Mouse (Mus musculus) hindbrain, embryonic 10.5 days (tissue): ENCODE results near the gene Slco1a4. TPM values are rescaled to one million over a fixed set of nuclear protein-coding genes. Genes with fewer than 3 reads are reported as not detected.
A peak's percentile ranks its signal among the peaks of the same experiment; 100 is the strongest.
"Not testable (repeated sequence)": the region's sequence is repeated elsewhere in the genome, so short reads cannot be mapped to it uniquely, and the experiment has no call there.

Source experiments
- DNase-seq: peaks from one replicate; pipeline ENCODE4 v3.0.0-alpha.2; 2017; ENCODE audit warnings: low spot score
- H3K27ac ChIP-seq: fragments of 300-500 bp; sonication (generic); 2 replicates; pipeline ENCODE4 v1.5.1; 2016; ENCODE audit warnings: mild to moderate bottlenecking, moderate library complexity
- H3K27me3 ChIP-seq: fragments of 300-500 bp; sonication (generic); 2 replicates; pipeline ENCODE4 v1.6.1; 2016; ENCODE audit warnings: mild to moderate bottlenecking; ENCODE audit not compliant: poor library complexity, insufficient read depth, severe bottlenecking
- H3K36me3 ChIP-seq: fragments of 300-500 bp; sonication (generic); 2 replicates; pipeline ENCODE4 v1.6.1; 2016; ENCODE audit warnings: mild to moderate bottlenecking, moderate library complexity
- H3K4me1 ChIP-seq: fragments of 300-500 bp; sonication (generic); replicated peaks from 2 replicates; pipeline ENCODE4 v1.6.1; 2016; ENCODE audit warnings: mild to moderate bottlenecking
- H3K4me3 ChIP-seq: fragments of 300-500 bp; sonication (generic); 2 replicates; pipeline ENCODE4 v1.5.1; 2016; ENCODE audit warnings: mild to moderate bottlenecking, moderate library complexity
- H3K9me3 ChIP-seq: fragments of 300-500 bp; sonication (generic); 2 replicates; pipeline ENCODE4 v1.6.1; 2016; ENCODE audit warnings: mild to moderate bottlenecking, moderate library complexity
- WGBS: fragments of 180-500 bp; shearing (Covaris S2); methylation state at CpG from one replicate; pipeline ENCODE4 v1.1.7; 2016; 5-methylcytosine and 5-hydroxymethylcytosine counted together
- polyA plus RNA-seq: library from polyadenylated mRNA; unstranded; fragments of >200 nt; fragmentation: Nextera tagmentation; extraction: Ambion mirVana; gene quantifications from 2 replicates; pipeline ENCODE4 v1.2.1, GENCODE M21; 2016

The Slco1a4 gene
- polyA plus RNA-seq, result not detected in 2 replicates

DNA sequence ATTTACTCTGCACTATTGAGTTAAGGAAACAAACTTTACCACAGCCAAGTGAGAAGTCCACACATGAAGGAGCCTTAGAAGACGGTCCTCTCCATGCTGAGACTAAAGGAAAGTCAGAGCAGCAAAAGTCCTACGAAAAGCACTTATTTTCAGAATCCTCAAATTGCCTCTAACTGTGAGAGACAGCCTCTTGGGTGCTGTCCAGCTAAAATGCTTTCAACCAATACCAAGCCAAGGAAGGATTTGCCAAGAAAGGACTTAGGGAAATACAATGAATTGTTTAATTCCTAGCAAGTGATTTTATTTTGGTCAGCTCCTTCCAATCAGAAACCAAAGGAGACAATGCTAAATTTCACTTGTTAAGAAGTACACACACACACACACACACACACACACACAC, at the start of gene Slco1a4:
TSS of gene Slco1a4 (minus strand) at position 115 of the 400 bp plus-strand sequence.
- 78% methylated on average over 2 of the region's 2 CpGs for WGBS
- no peaks in the 10 kb centered on the region for H3K36me3 ChIP-seq

DNA sequence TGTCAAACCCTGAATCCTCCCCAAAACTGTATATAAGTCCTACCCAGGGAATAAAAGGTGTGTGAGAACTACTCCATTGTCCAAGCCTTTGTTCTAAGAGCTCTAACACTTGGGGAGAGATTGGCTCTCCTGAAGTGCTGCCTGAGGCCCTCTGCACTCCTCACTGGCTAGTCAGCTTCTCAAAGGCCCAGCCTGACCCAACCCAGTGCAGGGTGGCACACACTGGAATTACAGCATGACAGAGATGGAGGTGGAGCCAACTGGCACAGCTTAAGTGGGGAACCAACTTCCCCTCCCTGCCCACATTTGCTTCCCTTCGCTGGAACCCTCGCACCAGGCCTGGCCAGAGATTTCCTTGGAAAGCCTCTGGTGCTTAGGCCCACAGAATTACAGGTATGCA, 42.2 kb upstream of the Slco1a4 start:
- Histone ChIP-seq H3K4me3 (no peak overlapping the region), H3K27ac (no peak overlapping the region), H3K9me3 (no peaks in the 10 kb centered on the region), H3K36me3 (no peaks in the 10 kb centered on the region), H3K27me3 (no peaks in the 10 kb centered on the region), H3K4me1 (no peaks in the 10 kb centered on the region)
- DNase-seq, result no peak
- 76% methylated on average over 2 of the region's 2 CpGs for WGBS

More for the DNA sequence above, at the start of gene Slco1a4:
- H3K27ac ChIP-seq, result no peak within 1 kb of the TSS
- no peak within 1 kb of the TSS for H3K4me3 ChIP-seq
- DNase-seq, result no peak
- no peaks in the 10 kb centered on the region for H3K9me3 ChIP-seq
- H3K4me1 ChIP-seq, result no peaks in the 10 kb centered on the region
- no peaks in the 10 kb centered on the region for H3K27me3 ChIP-seq

DNA sequence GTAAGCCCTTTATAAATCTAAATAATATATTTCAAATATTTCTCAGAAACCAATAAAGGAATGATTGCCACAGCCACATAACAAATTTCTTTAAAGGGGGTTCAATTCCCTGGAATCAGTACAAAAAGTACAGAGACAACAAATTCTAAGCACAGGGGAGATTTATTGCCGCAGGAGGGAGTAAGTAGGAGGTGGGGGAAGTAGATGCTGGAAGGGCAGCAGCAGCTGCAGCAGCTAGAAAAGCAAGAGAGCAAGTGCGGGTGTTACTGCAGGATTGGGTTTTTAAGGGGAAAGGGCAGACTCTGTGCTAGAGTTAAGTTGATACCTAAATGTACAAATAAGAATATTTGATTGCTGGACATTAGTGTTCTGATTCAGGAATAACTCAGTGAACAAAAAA, 33.7 kb upstream of the Slco1a4 start:
- 64% methylated on average over 2 of the region's 2 CpGs for WGBS
- DNase-seq, result no peak
- Histone ChIP-seq H3K4me3 (no peak overlapping the region), H3K4me1 (no peaks in the 10 kb centered on the region), H3K36me3 (no peaks in the 10 kb centered on the region), H3K9me3 (no peaks in the 10 kb centered on the region), H3K27ac (no peak overlapping the region), H3K27me3 (no peaks in the 10 kb centered on the region)

DNA sequence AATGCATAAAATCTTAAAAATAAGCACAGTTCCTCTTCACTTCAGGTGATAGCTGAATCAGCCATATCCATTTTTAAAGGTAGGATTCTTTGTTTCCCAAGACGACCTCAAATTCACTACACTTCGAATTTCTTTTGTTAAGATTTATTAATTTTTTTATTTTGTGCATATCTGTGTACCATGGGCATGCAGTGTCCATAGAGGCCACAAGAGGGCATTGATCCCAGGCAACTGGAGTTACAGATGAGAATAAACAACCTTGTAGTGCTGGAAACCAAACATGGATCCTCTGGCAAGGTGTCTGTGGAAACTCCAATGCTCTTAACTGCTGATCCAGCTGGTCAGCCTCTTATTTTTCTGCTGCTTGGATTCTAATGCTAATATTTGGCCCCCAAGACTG, 32.2 kb upstream of the Slco1a4 start:
- Histone ChIP-seq H3K36me3 (no peaks in the 10 kb centered on the region), H3K9me3 (no peaks in the 10 kb centered on the region), H3K27me3 (no peaks in the 10 kb centered on the region), H3K4me3 (no peak overlapping the region), H3K4me1 (no peaks in the 10 kb centered on the region), H3K27ac (no peak overlapping the region)
- DNase-seq, result no peak
- 72% methylated on average over 2 of the region's 2 CpGs for WGBS

DNA sequence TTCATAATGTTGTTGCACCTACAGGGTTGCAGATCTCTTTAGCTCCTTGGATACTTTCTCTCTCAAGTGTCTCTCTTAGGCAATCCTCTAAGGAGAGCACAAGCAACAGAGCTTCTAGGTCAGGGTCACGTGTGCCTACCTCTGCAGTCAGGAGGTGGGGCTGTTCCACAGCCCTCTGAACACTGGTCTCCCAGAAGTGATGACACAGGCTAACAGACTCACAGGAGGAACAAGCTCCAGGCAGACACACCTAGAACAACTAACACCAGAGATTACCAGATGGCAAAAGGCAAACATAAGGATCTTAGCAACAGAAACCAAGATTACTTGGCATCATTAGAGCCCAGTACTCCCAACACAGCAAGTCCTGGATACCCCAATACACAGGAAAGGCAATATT, 26.6 kb upstream of the Slco1a4 start:
- Histone ChIP-seq H3K4me3 (no peak overlapping the region), H3K4me1 (no peaks in the 10 kb centered on the region), H3K36me3 (no peaks in the 10 kb centered on the region), H3K27me3 (no peaks in the 10 kb centered on the region), H3K27ac (no peak overlapping the region), H3K9me3 (no peaks in the 10 kb centered on the region)
- 57% methylated on average over 1 of the region's 1 CpGs for WGBS
- no peak for DNase-seq

DNA sequence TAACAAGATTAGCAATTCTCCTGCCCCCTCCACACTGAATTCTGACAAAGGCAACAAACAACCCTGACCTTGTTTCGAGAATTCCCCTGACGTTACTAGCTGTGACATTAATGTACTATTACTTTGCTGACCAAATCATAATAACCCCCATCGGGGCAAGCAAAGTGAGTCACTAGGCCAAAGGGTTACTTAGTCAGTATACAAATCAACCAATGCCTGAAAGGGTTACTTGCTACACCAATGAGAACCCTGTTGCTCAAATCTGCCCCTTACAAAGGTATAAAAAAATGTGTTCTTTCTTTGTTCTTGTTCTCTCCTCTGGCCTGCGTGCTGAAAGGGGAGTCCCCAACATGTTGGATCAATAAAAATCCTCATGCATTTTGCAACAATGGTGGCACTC, 19.7 kb upstream of the Slco1a4 start:
- H3K36me3 ChIP-seq, H3K9me3 ChIP-seq, H3K27ac ChIP-seq, DNase-seq, H3K4me1 ChIP-seq, H3K27me3 ChIP-seq, H3K4me3 ChIP-seq: not testable (repeated sequence)
- WGBS, result 71% methylated on average over 4 of the region's 4 CpGs

DNA sequence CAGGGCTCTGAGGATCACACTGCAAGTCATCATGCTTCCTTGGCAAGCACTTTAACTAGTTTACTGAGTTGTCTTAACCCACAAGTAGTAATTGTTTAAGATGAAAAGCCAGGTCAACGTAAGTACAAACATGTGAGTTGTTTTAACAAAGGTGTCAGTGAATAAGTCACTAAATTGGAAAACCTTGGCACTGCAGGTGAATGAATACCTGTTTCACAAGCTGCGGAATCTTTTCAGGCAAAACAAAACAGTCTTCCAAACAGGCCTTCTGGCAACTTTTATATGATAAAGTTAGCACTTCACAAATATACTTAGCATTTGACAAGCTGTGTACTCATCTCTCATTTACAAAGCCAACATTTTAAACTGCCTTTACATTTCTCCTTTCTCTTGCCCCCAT, 15.7 kb upstream of the Slco1a4 start:
- Histone ChIP-seq H3K36me3 (no peaks in the 10 kb centered on the region), H3K9me3 (no peaks in the 10 kb centered on the region), H3K27me3 (no peaks in the 10 kb centered on the region), H3K4me3 (no peak overlapping the region), H3K27ac (no peak overlapping the region), H3K4me1 (no peaks in the 10 kb centered on the region)
- WGBS, result 81% methylated on average over 2 of the region's 2 CpGs
- no peak for DNase-seq

DNA sequence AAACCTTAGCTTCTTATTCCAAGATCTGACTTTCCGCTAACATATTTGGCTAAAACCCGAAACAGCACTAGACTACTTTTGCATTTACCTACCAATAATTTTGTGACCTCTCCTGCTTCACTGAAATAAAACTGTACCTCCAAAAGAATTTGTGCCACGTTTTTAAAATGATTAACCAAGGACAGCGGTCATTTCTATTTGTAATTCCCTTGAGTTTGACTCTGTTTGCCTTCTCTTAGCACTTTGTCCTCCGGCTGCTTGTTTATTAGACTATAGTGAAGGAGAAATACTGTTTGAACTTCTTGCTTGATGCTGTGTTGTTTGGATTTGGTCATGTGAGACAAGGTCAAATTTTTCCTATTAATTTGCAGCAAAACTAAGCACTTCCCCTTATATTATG, 12.7 kb upstream of the Slco1a4 start:
- 83% methylated on average over 5 of the region's 5 CpGs for WGBS
- H3K27me3 ChIP-seq, result no peaks in the 10 kb centered on the region

DNA sequence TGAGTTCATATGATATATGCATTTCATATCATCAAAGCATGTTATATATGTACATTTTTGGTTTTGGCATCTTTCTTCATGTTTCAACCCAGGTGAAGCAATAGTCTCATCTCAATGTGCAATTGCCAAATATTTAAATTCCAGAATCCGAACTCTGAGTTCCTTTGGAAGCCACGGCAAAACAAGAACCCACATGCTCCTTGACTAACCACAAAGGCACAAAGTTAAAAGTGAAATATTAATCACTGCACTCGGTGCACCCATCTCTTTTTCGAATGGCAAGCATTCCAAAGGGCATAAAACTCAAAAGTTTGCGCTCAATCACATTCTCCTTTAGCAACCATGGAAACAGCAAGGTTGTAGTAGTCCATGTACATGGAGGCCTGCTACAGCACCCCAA, 10.0 kb upstream of the Slco1a4 start:
- Histone ChIP-seq H3K27me3 (no peaks in the 10 kb centered on the region), H3K9me3 (no peaks in the 10 kb centered on the region), H3K4me1 (no peaks in the 10 kb centered on the region), H3K4me3 (no peak overlapping the region), H3K27ac (no peak overlapping the region), H3K36me3 (no peaks in the 10 kb centered on the region)
- 91% methylated on average over 5 of the region's 5 CpGs for WGBS
- DNase-seq, result no peak

More for the DNA sequence above, 12.7 kb upstream of the Slco1a4 start:
- Histone ChIP-seq H3K4me1 (no peaks in the 10 kb centered on the region), H3K36me3 (no peaks in the 10 kb centered on the region), H3K27ac (no peak overlapping the region), H3K9me3 (no peaks in the 10 kb centered on the region), H3K4me3 (no peak overlapping the region)
- DNase-seq, result no peak

DNA sequence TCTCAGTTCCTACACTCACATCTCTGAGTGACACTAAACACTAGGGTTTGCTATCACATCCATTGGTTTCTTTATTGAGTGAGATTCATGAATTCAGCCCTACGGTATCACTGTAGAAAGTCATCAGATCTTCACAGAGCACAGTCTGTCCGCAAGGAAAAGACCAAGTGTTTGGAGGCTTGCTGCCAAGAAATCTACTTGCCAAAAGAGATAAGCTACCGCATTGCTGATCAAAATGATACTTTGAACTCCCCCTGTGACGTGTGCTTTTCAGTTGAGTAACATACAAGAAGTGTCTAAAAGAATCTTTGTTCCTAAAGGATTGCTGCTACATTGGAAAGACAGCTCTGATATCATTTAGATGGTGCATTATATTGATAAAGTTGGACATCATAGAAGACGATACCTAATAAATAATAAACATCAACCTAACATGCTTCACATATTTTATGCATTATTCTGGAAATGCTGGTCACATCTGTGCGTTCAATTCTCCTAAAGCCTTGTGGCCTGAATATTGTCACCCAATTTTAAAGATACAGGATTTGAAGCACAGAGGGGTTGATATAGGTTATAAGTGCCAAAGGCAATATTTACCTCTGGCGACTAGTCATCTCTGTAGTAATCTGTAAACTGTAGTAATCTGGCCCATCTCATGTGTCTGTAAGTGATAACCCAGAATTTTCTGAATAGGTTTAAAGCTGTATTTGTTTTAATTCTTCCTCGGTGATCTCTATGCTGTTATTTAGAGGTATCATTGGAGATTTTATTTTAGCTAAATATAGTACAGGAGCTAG, 1.9 kb upstream of the Slco1a4 start:
- no peak for DNase-seq
- Histone ChIP-seq H3K4me3 (no peak overlapping the region), H3K9me3 (no peaks in the 10 kb centered on the region), H3K27ac (no peak overlapping the region), H3K36me3 (no peaks in the 10 kb centered on the region), H3K27me3 (no peaks in the 10 kb centered on the region), H3K4me1 (no peaks in the 10 kb centered on the region)
- 90% methylated on average over 8 of the region's 8 CpGs for WGBS

DNA sequence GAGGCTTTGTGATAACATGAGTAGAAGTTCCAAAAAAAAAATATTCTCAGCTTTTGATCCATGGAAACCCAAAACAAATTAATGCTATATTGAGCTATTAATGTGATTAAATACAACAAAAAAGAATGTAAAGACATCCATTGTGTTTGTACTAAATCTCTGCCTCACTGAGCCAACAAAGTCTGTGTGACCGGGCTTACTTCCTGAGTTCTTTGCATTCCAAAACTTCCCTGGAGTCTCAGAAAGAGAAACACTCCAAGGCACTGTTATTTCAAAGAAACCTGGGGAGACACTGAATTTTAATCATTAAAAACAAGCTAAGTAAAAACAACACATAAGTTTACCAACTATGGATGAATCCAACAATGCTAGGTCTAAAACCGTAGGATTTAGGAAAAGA, 2.4 kb downstream of the Slco1a4 start:
- H3K36me3 ChIP-seq, result no peaks in the 10 kb centered on the region
- no peaks in the 10 kb centered on the region for H3K4me1 ChIP-seq
- 59% methylated on average over 2 of the region's 2 CpGs for WGBS

DNA sequence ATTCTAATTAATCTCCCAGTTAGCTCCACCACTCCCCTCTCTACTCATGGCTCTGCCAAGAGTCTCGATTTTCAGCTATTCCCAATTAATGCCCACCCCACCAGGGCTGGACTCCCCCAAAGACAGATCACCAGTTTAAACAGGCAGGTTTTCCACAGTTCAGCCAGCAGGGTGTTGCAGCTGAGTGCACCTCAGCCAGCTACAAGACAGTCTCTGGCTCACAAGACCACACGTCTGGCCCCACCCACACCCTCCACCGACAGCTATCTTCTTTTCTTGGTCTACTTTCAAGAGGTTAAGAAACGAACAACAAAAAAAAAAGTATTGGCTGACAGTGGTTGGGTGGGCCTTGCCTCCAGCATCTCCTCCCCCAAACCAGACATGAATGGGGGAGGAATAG, 6.9 kb downstream of the Slco1a4 start:
- Histone ChIP-seq H3K27ac (no peak overlapping the region), H3K4me1 (no peaks in the 10 kb centered on the region), H3K27me3 (no peaks in the 10 kb centered on the region), H3K36me3 (no peaks in the 10 kb centered on the region), H3K9me3 (no peaks in the 10 kb centered on the region), H3K4me3 (no peak overlapping the region)
- 23% methylated on average over 4 of the region's 4 CpGs for WGBS
- DNase-seq, result no peak

More for the DNA sequence above, 2.4 kb downstream of the Slco1a4 start:
- no peak for DNase-seq
- H3K4me3 ChIP-seq, result no peak overlapping the region
- H3K9me3 ChIP-seq, result no peaks in the 10 kb centered on the region
- no peaks in the 10 kb centered on the region for H3K27me3 ChIP-seq
- H3K27ac ChIP-seq, result no peak overlapping the region

DNA sequence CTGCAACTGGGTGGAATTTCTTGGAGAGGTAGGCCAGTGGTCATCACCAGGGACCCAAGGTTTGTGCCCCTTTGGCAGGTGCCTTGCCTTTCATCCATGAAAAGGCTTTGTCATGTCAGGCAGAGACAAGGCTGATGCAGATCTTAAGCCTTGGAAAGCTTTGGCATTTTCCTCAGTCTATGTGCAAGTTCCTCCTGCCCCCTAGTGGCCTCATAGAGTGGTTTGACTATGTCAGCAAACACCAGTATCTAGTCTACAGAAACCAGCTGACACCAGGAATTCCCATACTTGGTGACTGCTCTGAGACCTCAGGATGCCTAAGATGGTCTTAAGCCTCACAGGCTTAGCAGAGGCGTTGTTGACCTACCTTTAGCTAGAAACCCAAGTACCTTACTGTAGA, 58.2 kb downstream of the Slco1a4 start:
- Histone ChIP-seq H3K4me1 (no peaks in the 10 kb centered on the region), H3K4me3 (no peak overlapping the region), H3K9me3 (no peaks in the 10 kb centered on the region), H3K27me3 (no peaks in the 10 kb centered on the region), H3K36me3 (no peaks in the 10 kb centered on the region), H3K27ac (no peak overlapping the region)
- 15% methylated on average over 1 of the region's 1 CpGs for WGBS
- peak; percentile 41 for DNase-seq

DNA sequence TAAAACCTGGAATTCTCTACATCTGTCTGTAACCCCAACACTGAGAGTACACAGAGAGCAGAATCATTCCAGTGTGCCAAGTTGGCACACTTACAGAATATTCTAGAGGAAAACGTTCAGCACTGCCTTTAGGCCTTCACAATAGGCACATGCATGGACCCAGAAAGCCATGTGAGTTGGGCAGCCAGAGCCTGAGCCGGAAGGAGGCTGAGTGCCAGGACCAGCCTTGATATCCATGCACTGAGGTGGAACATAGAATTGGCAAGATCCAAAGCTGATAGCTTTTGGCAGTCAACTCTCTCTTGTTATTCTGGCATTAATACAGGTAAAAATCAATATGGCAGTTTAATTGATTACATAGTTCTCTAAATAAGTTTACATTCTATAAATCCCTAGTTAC, 81.5 kb downstream of the Slco1a4 start:
- H3K27ac ChIP-seq, result no peak overlapping the region
- H3K36me3 ChIP-seq, result no peaks in the 10 kb centered on the region
- H3K4me1 ChIP-seq, result no peaks in the 10 kb centered on the region
- H3K4me3 ChIP-seq, result no peak overlapping the region
- DNase-seq, result no peak
- 87% methylated on average over 2 of the region's 2 CpGs for WGBS
- no peaks in the 10 kb centered on the region for H3K27me3 ChIP-seq
- H3K9me3 ChIP-seq, result no peaks in the 10 kb centered on the region
